Mouse (Mus musculus): Measurements from ENCODE around the gene Camsap2. TPM values are rescaled to one million over a fixed set of nuclear protein-coding genes. Genes with fewer than 3 reads are reported as not detected.

Gene Camsap2
- polyA plus RNA-seq, 2 experiments, result 8.8 to 10.3 TPM

DNA sequence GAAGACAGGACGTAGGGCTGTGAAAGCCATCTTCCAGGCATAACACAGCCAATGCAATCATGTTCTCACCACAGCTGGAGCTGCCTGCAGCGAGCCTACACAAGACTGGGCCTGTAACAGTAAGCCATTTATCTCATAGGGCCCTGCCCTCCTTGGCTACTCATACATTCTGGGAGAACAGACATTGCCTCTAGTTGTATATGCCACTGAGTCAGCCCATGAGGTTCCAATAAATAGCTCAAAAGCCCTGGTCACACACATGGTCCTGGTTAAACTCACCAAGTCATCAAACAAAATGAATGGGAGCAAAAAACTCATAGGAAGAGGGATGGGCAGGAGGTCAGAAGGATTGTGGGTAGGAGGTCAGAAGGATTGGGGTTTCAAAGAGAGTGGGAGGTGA, 17.3 kb downstream of the Camsap2 start:
- 68% methylated on average over 2 of the region's 2 CpGs for WGBS (ENCODE audit: insufficient replicate concordance)

DNA sequence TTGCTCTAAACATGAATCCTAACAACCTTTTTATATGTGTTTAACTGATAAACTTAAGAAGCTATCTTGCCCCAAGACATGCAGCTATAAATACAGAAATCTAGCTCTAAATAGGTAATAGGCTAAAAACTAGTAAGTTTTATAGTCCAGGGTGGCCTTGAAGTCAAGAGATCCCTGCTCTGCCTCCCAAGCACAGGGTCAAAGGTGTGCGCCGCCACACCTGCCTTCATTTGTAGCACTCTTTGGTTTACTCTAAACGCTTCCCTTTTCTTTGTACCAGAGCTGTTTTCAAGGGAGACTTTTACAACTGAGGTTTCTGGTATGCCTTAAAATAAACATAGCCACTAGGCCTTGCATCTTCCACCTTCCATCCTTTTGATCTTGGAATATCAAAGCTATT, 18.3 kb downstream of the Camsap2 start:
- Histone ChIP-seq H3K4me2 (ENCODE audit: low read depth) (no peak overlapping the region), H3K9ac (replicated peaks) (no peak overlapping the region), H3K4me1 (replicated peaks; ENCODE audit: control insufficient read depth in 2 of 2, insufficient read depth in 2 of 2, low read length in 1 of 2) (peaks cover 0 to 2% of the 10 kb centered on the region in 2 experiments; a peak in 1 of 4 replicates), H3K27me3 (ENCODE audit: control insufficient read depth, insufficient read depth, low read length) (no peaks in the 10 kb centered on the region), H3K36me3 (replicated peaks; ENCODE audit: control insufficient read depth, insufficient read depth, low read depth) (peaks cover 46% of the 10 kb centered on the region), H3K9me3 (ENCODE audit: control insufficient read depth, low read length) (no peaks in the 10 kb centered on the region), H3K27ac (no peak overlapping the region), H3K4me3 (ENCODE audit: insufficient read depth in 1 of 2, low read depth in 2 of 2, low read length in 2 of 2) (no peak overlapping the region)
- ATAC-seq (ENCODE audit: insufficient read depth) (no peak), DNase-seq (ENCODE audit: low read depth in 3 of 3, low spot score in 3 of 3) (no peak)
- TF ChIP-seq CTCF (IDR thresholded peaks at IDR 0.05; ENCODE audit: low read depth), result no peak
- 87% methylated on average over 3 of the region's 3 CpGs for WGBS (ENCODE audit: insufficient replicate concordance)

More for the DNA sequence above, 17.3 kb downstream of the Camsap2 start:
- TF ChIP-seq EP300 (IDR thresholded peaks at IDR 0.05; ENCODE audit: low read depth) (no peak), CTCF (IDR thresholded peaks at IDR 0.05; ENCODE audit: low read depth) (no peak)
- Histone ChIP-seq H3K4me1 (replicated peaks; ENCODE audit: control insufficient read depth in 2 of 2, insufficient read depth in 2 of 2, low read length in 1 of 2) (peaks cover 0 to 2% of the 10 kb centered on the region in 2 experiments; a peak in 1 of 4 replicates), H3K9ac (replicated peaks) (no peak overlapping the region), H3K27me3 (ENCODE audit: control insufficient read depth, insufficient read depth, low read length) (no peaks in the 10 kb centered on the region), H3K36me3 (replicated peaks; ENCODE audit: control insufficient read depth, insufficient read depth, low read depth) (peaks cover 38% of the 10 kb centered on the region), H3K4me2 (ENCODE audit: low read depth) (no peak overlapping the region), H3K4me3 (ENCODE audit: insufficient read depth in 1 of 2, low read depth in 2 of 2, low read length in 2 of 2) (no peak overlapping the region), H3K27ac (no peak overlapping the region), H3K9me3 (ENCODE audit: control insufficient read depth, low read length) (no peaks in the 10 kb centered on the region)
- no peak for DNase-seq (ENCODE audit: low read depth in 3 of 3, low spot score in 3 of 3)
- ATAC-seq (ENCODE audit: insufficient read depth), result no peak

DNA sequence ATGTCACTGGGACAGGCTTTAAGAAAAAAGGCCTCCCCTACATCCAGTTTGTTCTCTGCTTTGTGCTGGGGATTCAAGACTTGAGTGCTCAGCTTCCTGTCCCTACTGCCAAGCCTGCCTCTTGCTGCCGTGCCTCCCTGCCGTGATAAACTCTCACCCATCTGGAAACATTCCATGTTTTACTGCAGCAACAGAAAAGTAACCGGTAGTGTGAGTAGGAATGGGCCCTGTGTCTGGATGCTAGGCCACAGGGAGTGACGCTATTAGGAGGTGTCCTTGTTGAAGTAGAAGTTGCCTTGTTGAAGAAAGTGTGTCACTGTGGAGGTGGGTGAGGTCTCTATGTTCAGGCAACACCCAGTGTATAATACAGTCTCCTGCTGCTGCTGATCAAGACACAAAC, 20.0 kb downstream of the Camsap2 start:
- Histone ChIP-seq H3K4me3 (ENCODE audit: insufficient read depth in 1 of 2, low read depth in 2 of 2, low read length in 2 of 2) (no peak overlapping the region), H3K9ac (replicated peaks) (no peak overlapping the region), H3K36me3 (replicated peaks; ENCODE audit: control insufficient read depth, insufficient read depth, low read depth) (peaks cover 36% of the 10 kb centered on the region), H3K9me3 (ENCODE audit: control insufficient read depth, low read length) (no peaks in the 10 kb centered on the region), H3K27ac (no peak overlapping the region), H3K4me1 (replicated peaks; ENCODE audit: control insufficient read depth in 2 of 2, insufficient read depth in 2 of 2, low read length in 1 of 2) (peaks cover 0 to 2% of the 10 kb centered on the region in 2 experiments; a peak in 1 of 4 replicates), H3K4me2 (ENCODE audit: low read depth) (no peak overlapping the region), H3K27me3 (ENCODE audit: control insufficient read depth, insufficient read depth, low read length) (no peaks in the 10 kb centered on the region)
- ATAC-seq (ENCODE audit: insufficient read depth) (no peak), DNase-seq (ENCODE audit: low read depth in 3 of 3, low spot score in 3 of 3) (no peak)
- no peak for TF ChIP-seq CTCF (IDR thresholded peaks at IDR 0.05; ENCODE audit: low read depth)
- TF ChIP-seq EP300 (IDR thresholded peaks at IDR 0.05; ENCODE audit: low read depth), result no peak
- 55% methylated on average over 4 of the region's 4 CpGs for WGBS (ENCODE audit: insufficient replicate concordance)

DNA sequence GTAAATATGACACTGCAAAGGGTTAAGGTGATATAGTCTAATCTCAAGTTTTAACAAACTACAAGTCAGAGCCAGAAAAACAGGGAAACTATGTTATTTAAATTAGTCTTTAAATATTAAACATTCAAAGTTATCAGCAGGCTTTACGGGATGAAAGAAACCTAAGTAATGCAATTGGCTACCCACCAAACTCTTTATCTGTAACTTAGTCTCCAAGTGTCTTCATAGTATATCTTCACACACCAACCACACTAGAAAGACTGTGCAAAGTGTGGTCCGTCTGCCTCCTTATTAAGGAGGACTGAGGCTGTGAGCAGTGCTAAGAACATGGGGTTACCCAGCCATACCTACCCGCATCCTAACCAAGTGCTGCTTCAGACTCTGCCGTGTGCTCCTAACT, 23.6 kb downstream of the Camsap2 start:
- H3K27ac ChIP-seq, result no peak overlapping the region
- DNase-seq (ENCODE audit: low read depth in 3 of 3, low spot score in 3 of 3) (no peak), ATAC-seq (ENCODE audit: insufficient read depth) (no peak)
- H3K9ac ChIP-seq (replicated peaks), result no peak overlapping the region
- H3K4me2 ChIP-seq (ENCODE audit: low read depth), result no peak overlapping the region
- no peak for TF ChIP-seq EP300 (IDR thresholded peaks at IDR 0.05; ENCODE audit: low read depth)
- no peak for TF ChIP-seq CTCF (IDR thresholded peaks at IDR 0.05; ENCODE audit: low read depth)
- H3K4me3 ChIP-seq (ENCODE audit: insufficient read depth in 1 of 2, low read depth in 2 of 2, low read length in 2 of 2), result no peak overlapping the region
- 80% methylated on average over 4 of the region's 4 CpGs for WGBS (ENCODE audit: insufficient replicate concordance)
- no peaks in the 10 kb centered on the region for H3K27me3 ChIP-seq (ENCODE audit: control insufficient read depth, insufficient read depth, low read length)
- peaks cover 0 to 2% of the 10 kb centered on the region in 2 experiments; a peak in 1 of 4 replicates for H3K4me1 ChIP-seq (replicated peaks; ENCODE audit: control insufficient read depth in 2 of 2, insufficient read depth in 2 of 2, low read length in 1 of 2)
- H3K9me3 ChIP-seq (ENCODE audit: control insufficient read depth, low read length), result no peaks in the 10 kb centered on the region
- H3K36me3 ChIP-seq (replicated peaks; ENCODE audit: control insufficient read depth, insufficient read depth, low read depth), result peaks cover 36% of the 10 kb centered on the region

DNA sequence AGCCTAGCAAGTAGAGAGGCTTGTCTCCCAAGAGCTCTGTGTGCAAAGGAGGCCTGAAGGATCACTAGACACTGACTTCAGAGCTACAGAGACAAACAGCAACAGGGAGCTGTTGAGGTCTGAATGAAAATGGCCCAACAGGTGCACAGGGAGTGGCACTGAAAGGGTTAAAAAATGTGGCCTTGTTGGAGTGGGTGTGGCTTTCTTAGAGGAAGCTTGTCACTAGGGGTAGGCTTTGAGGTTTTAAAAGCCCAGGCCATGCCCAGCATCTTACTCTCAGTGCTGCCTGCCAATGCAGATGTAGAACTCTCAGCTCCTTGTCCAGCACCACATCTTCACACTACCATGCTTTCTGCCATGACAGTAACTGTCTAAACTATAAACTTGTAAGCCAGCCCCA, 29.6 kb downstream of the Camsap2 start:
- H3K4me3 ChIP-seq (ENCODE audit: insufficient read depth in 1 of 2, low read depth in 2 of 2, low read length in 2 of 2), result no peak overlapping the region
- no peak overlapping the region for H3K9ac ChIP-seq (replicated peaks)
- H3K4me2 ChIP-seq (ENCODE audit: low read depth), result no peak overlapping the region
- H3K4me1 ChIP-seq (replicated peaks; ENCODE audit: control insufficient read depth in 2 of 2, insufficient read depth in 2 of 2, low read length in 1 of 2), result no peaks in the 10 kb centered on the region
- H3K9me3 ChIP-seq (ENCODE audit: control insufficient read depth, low read length), result no peaks in the 10 kb centered on the region
- peak in 1 of 3 experiments; percentile 6 for DNase-seq (ENCODE audit: low read depth in 3 of 3, low spot score in 3 of 3)
- H3K36me3 ChIP-seq (replicated peaks; ENCODE audit: control insufficient read depth, insufficient read depth, low read depth), result peaks cover 7% of the 10 kb centered on the region
- ATAC-seq (ENCODE audit: insufficient read depth), result peak; percentile 21; the same call in 1 of the 2 replicates
- TF ChIP-seq EP300 (IDR thresholded peaks at IDR 0.05; ENCODE audit: low read depth) (no peak), CTCF (IDR thresholded peaks at IDR 0.05; ENCODE audit: low read depth) (no peak)
- H3K27me3 ChIP-seq (ENCODE audit: control insufficient read depth, insufficient read depth, low read length), result no peaks in the 10 kb centered on the region
- H3K27ac ChIP-seq, result no peak overlapping the region

All from liver, embryonic 14.5 days (tissue).